Comparison of ENCODE assay signal across 13 mouse cellular contexts in genomic region chr3:136940733-136941601, GRCm38 (mm10).
DNase-seq lines count a peak whose midpoint lies in the region; ATAC-seq and TF ChIP-seq lines count a peak whose summit lies in the region.
"Had no signal": no experiment of that assay in that cellular context is flagged by ENCODE, and none has a peak within 500 bp of the region (broad histone marks: within the 10 kb centered on the region; RNA-seq: fewer than 3 reads in every experiment).

No protein-coding gene starts in this region.

- peak overlapping the region; percentile 51; the same call in 1 of the 2 replicates for H3K27ac ChIP-seq in gastrocnemius, adult 2 months
- H3K27ac ChIP-seq in forebrain, embryonic 10.5 days, result no peak overlapping the region
- H3K27ac ChIP-seq: embryonic facial prominence, embryonic 15.5 days; hindbrain, embryonic 12.5 days had no signal

- no peak for TF ChIP-seq CTCF in gastrocnemius, adult 2 months (IDR thresholded peaks at IDR 0.05)
- TF ChIP-seq CTCF in C2C12 (IDR thresholded peaks at IDR 0.05; ENCODE audit: control insufficient read depth, insufficient read depth, insufficient read length), result no peak

- no peaks in the 10 kb centered on the region for H3K79me3 ChIP-seq in C2C12 (ENCODE audit: low read depth)

- H3K36me3 ChIP-seq in C2C12 (ENCODE audit: control insufficient read depth, insufficient read depth), result no peaks in the 10 kb centered on the region
- H3K36me3 ChIP-seq in forebrain, embryonic 10.5 days (replicated peaks), result no peaks in the 10 kb centered on the region

- H3K79me2 ChIP-seq in C2C12 (ENCODE audit: control insufficient read depth, insufficient read depth), result no peaks in the 10 kb centered on the region

- no peak overlapping the region for H3ac ChIP-seq in C2C12 (ENCODE audit: control insufficient read depth, insufficient read length, low read depth)

- intact Hi-C loops in gastrocnemius, adult 2 months (cut with DNase I), result no loop called here

- 92% methylated on average over 7 of the region's 7 CpGs for WGBS in forebrain, embryonic 10.5 days

- no peak overlapping the region for H3K4me3 ChIP-seq in gastrocnemius, adult 2 months
- no peak overlapping the region for H3K4me3 ChIP-seq in C2C12 (ENCODE audit: insufficient read depth, poor library complexity, severe bottlenecking)
- no peak overlapping the region for H3K4me3 ChIP-seq in forebrain, embryonic 10.5 days
- H3K4me3 ChIP-seq: embryonic facial prominence, embryonic 15.5 days; hindbrain, embryonic 12.5 days had no signal

- no peaks in the 10 kb centered on the region for H3K4me1 ChIP-seq in forebrain, embryonic 10.5 days
- H3K4me1 ChIP-seq: hindbrain, embryonic 12.5 days had no signal

- DNase-seq in gastrocnemius, adult 2 months, result no peak
- DNase-seq in gastrocnemius, adult 8-10 months (ENCODE audit: low spot score in 2 of 2), result no peak
- DNase-seq in c-Kit-positive CD71-negative TER-119-negative erythroid progenitor cells, embryonic 14.5 days (ENCODE audit: low read depth), result peak; percentile 10
- DNase-seq in urinary bladder, adult 2 months (ENCODE audit: low spot score), result no peak
- DNase-seq in embryo, embryonic 10 days (ENCODE audit: low spot score), result no peak
- DNase-seq in forebrain, embryonic 10.5 days (ENCODE audit: extremely low spot score, low spot score), result no peak
- DNase-seq: cerebellum, adult 11-12 months; kidney, postnatal 10 days; lung, postnatal 36 days had no signal

- H3K27me3 ChIP-seq in C2C12 (ENCODE audit: control insufficient read depth, insufficient read depth, insufficient read length), result no peaks in the 10 kb centered on the region
- no peaks in the 10 kb centered on the region for H3K27me3 ChIP-seq in forebrain, embryonic 10.5 days (ENCODE audit: poor library complexity, severe bottlenecking)
- H3K27me3 ChIP-seq: embryonic facial prominence, embryonic 15.5 days; hindbrain, embryonic 12.5 days had no signal

- H3K9me3 ChIP-seq in forebrain, embryonic 10.5 days, result no peaks in the 10 kb centered on the region
- H3K9me3 ChIP-seq: embryonic facial prominence, embryonic 15.5 days; hindbrain, embryonic 12.5 days had no signal

- ATAC-seq in megakaryocyte, adult 5-6 weeks (ENCODE audit: poor library complexity, severe bottlenecking), result peak; percentile 84

TF ChIP-seq in C2C12, 6 proteins besides CTCF, POLR2A, EP300 and RAD21:
- TF ChIP-seq CEBPB (IDR thresholded peaks at IDR 0.05; ENCODE audit: low read depth), result no peak
- no peak for TF ChIP-seq MYOG (IDR thresholded peaks at IDR 0.05; ENCODE audit: control insufficient read depth, extremely low read depth, insufficient read length)
- no peak for TF ChIP-seq USF1 (IDR thresholded peaks at IDR 0.05; ENCODE audit: low read depth)
- peak; percentile 31 for TF ChIP-seq FOSL1 (IDR thresholded peaks at IDR 0.05; ENCODE audit: insufficient read depth, low read length, poor library complexity, severe bottlenecking)
- TF ChIP-seq MAX (IDR thresholded peaks at IDR 0.05), result no peak
- no peak for TF ChIP-seq MYOD1 (IDR thresholded peaks at IDR 0.05; ENCODE audit: control insufficient read depth, insufficient read length, low read depth)
